15 mouse cellular contexts compared by ENCODE assay signal in genomic region chr7:98330375-98331002, GRCm38 (mm10). TPM values are rescaled to one million over a fixed set of nuclear protein-coding genes. Genes with fewer than 3 reads are reported as not detected.
DNase-seq lines count a peak whose midpoint lies in the region; ATAC-seq lines count a peak whose summit lies in the region.
"Had no signal": no experiment of that assay in that cellular context is flagged by ENCODE, and none has a peak within 500 bp of the region (broad histone marks: within the 10 kb centered on the region; RNA-seq: fewer than 3 reads in every experiment).

No protein-coding gene starts in this region.

- H3K4me2 ChIP-seq in heart, embryonic 16.5 days (ENCODE audit: low read depth, low read length), result no peak overlapping the region
- no peak overlapping the region for H3K4me2 ChIP-seq in embryonic facial prominence, embryonic 15.5 days (replicated peaks)
- peak overlapping the region; percentile 39 for H3K4me2 ChIP-seq in liver, embryonic 16.5 days (ENCODE audit: low read depth, low read length)
- no peak overlapping the region for H3K4me2 ChIP-seq in midbrain, embryonic 14.5 days (ENCODE audit: low read length)

- ATAC-seq in heart, embryonic 16.5 days (replicated peaks; ENCODE audit: extremely low read depth, insufficient read depth, low FRiP score), result 0 out of 2 replicates have a peak, but pooled peaks have one; percentile 24
- 0 out of 2 replicates have a peak, but pooled peaks have one; percentile 44 for ATAC-seq in embryonic facial prominence, embryonic 15.5 days (ENCODE audit: insufficient number of reproducible peaks, low FRiP score, low TSS enrichment, low read depth)
- peak; percentile 60 for ATAC-seq in liver, embryonic 16.5 days (ENCODE audit: low read depth)
- no peak for ATAC-seq in midbrain, embryonic 14.5 days (ENCODE audit: low FRiP score, low TSS enrichment)
- ATAC-seq: CD4-positive, CD25-positive, alpha-beta regulatory T cell, adult 4 months; forebrain, embryonic 16.5 days had no signal

- 22% methylated on average over 2 of the region's 2 CpGs for WGBS in heart, embryonic 16.5 days
- 71% methylated on average over 2 of the region's 2 CpGs for WGBS in embryonic facial prominence, embryonic 15.5 days
- WGBS in liver, embryonic 16.5 days (ENCODE audit: insufficient replicate concordance), result 77% methylated on average over 2 of the region's 2 CpGs
- WGBS in midbrain, embryonic 14.5 days, result 94% methylated on average over 2 of the region's 2 CpGs

- H3K27me3 ChIP-seq in heart, embryonic 16.5 days (ENCODE audit: control insufficient read depth, insufficient read depth, low read length), result no peaks in the 10 kb centered on the region
- H3K27me3 ChIP-seq in embryonic facial prominence, embryonic 15.5 days, result no peaks in the 10 kb centered on the region
- H3K27me3 ChIP-seq in liver, embryonic 16.5 days (ENCODE audit: control insufficient read depth, insufficient read depth, low read depth, low read length), result no peaks in the 10 kb centered on the region
- no peaks in the 10 kb centered on the region for H3K27me3 ChIP-seq in midbrain, embryonic 14.5 days (ENCODE audit: control insufficient read depth, insufficient read depth, low read length)

- peaks cover 22% of the 10 kb centered on the region for H3K4me1 ChIP-seq in heart, embryonic 16.5 days (ENCODE audit: control insufficient read depth, insufficient read depth, low read length)
- no peaks in the 10 kb centered on the region for H3K4me1 ChIP-seq in embryonic facial prominence, embryonic 15.5 days
- peaks cover 29% of the 10 kb centered on the region for H3K4me1 ChIP-seq in liver, embryonic 16.5 days (ENCODE audit: control insufficient read depth, low read depth, low read length)
- H3K4me1 ChIP-seq in midbrain, embryonic 14.5 days (ENCODE audit: control insufficient read depth, insufficient read depth, low read length), result no peaks in the 10 kb centered on the region

- H3K36me3 ChIP-seq in heart, embryonic 16.5 days (ENCODE audit: control insufficient read depth, insufficient read depth), result no peaks in the 10 kb centered on the region
- H3K36me3 ChIP-seq in embryonic facial prominence, embryonic 15.5 days, result no peaks in the 10 kb centered on the region
- no peaks in the 10 kb centered on the region for H3K36me3 ChIP-seq in liver, embryonic 16.5 days (ENCODE audit: control insufficient read depth, insufficient read depth)
- no peaks in the 10 kb centered on the region for H3K36me3 ChIP-seq in midbrain, embryonic 14.5 days (ENCODE audit: control insufficient read depth, insufficient read depth, low read length)

- DNase-seq in heart, adult 9 months (ENCODE audit: low spot score in 2 of 2), result no peak
- peak; percentile 90 for DNase-seq in 3T3-L1 (ENCODE audit: low read depth, low spot score)
- no peak for DNase-seq in layer of hippocampus, adult 11-12 months (ENCODE audit: low spot score)
- DNase-seq in embryo, embryonic 9.5 days (ENCODE audit: extremely low spot score), result no peak
- DNase-seq in midbrain, embryonic 14.5 days, result no peak
- DNase-seq: cerebellum, adult 9-11 months; gastrocnemius, postnatal 25 days; kidney, adult 18-20 months; right cerebral cortex, postnatal 14 days; thymus, postnatal 36 days had no signal

- H3K9me3 ChIP-seq in heart, embryonic 16.5 days (replicated peaks; ENCODE audit: control insufficient read depth, low read length), result no peaks in the 10 kb centered on the region
- no peaks in the 10 kb centered on the region for H3K9me3 ChIP-seq in embryonic facial prominence, embryonic 15.5 days (replicated peaks)
- H3K9me3 ChIP-seq in liver, embryonic 16.5 days (replicated peaks; ENCODE audit: control insufficient read depth, low read length), result no peaks in the 10 kb centered on the region
- H3K9me3 ChIP-seq in midbrain, embryonic 14.5 days (ENCODE audit: control insufficient read depth, low read length), result no peaks in the 10 kb centered on the region

- H3K9ac ChIP-seq in heart, embryonic 16.5 days (ENCODE audit: low read length), result no peak overlapping the region
- H3K9ac ChIP-seq in embryonic facial prominence, embryonic 15.5 days, result no peak overlapping the region
- H3K9ac ChIP-seq in liver, embryonic 16.5 days (ENCODE audit: low read depth, low read length), result peak overlapping the region; percentile 21; the same call in 1 of the 2 replicates
- H3K9ac ChIP-seq in midbrain, embryonic 14.5 days (replicated peaks; ENCODE audit: low read length), result no peak overlapping the region

- H3K27ac ChIP-seq in heart, embryonic 16.5 days (ENCODE audit: low read length), result no peak overlapping the region
- H3K27ac ChIP-seq in embryonic facial prominence, embryonic 15.5 days (replicated peaks), result no peak overlapping the region
- H3K27ac ChIP-seq in liver, embryonic 16.5 days (ENCODE audit: low read length), result peak overlapping the region; percentile 89
- H3K27ac ChIP-seq in midbrain, embryonic 14.5 days (replicated peaks; ENCODE audit: low read depth, low read length), result no peak overlapping the region

- no peak overlapping the region for H3K4me3 ChIP-seq in heart, embryonic 16.5 days (ENCODE audit: low read length)
- H3K4me3 ChIP-seq in embryonic facial prominence, embryonic 15.5 days (replicated peaks), result no peak overlapping the region
- H3K4me3 ChIP-seq in liver, embryonic 16.5 days (ENCODE audit: low read depth, low read length), result no peak overlapping the region
- H3K4me3 ChIP-seq in midbrain, embryonic 14.5 days (replicated peaks; ENCODE audit: low read depth, low read length), result no peak overlapping the region

RNA-seq across cellular contexts. Expression of gene Acer3, which starts 9.5 kb away (rescaled TPM):
- polyA plus RNA-seq in heart, embryonic 16.5 days (2015; fragmentation: Nextera tagmentation; extraction: Ambion mirVana), result 17.5 and 19.9 TPM in 2 replicates
- 43.5 and 43.9 TPM in 2 replicates for polyA plus RNA-seq in embryonic facial prominence, embryonic 15.5 days (2015; fragmentation: Nextera tagmentation; extraction: Ambion mirVana)
- 22.6 and 23.2 TPM in 2 replicates for polyA plus RNA-seq in liver, embryonic 16.5 days (2015; fragmentation: Nextera tagmentation; extraction: Ambion mirVana)
- 17.9 and 18.9 TPM in 2 replicates for polyA plus RNA-seq in midbrain, embryonic 14.5 days (2014; fragmentation: Nextera tagmentation; extraction: Ambion mirVana)

RNA-seq across cellular contexts. Expression of gene Tsku, which starts 30.6 kb away (rescaled TPM):
- 3.2 and 3.8 TPM in 2 replicates for polyA plus RNA-seq in heart, embryonic 16.5 days (2015; fragmentation: Nextera tagmentation; extraction: Ambion mirVana)
- polyA plus RNA-seq in embryonic facial prominence, embryonic 15.5 days (2015; fragmentation: Nextera tagmentation; extraction: Ambion mirVana), result 17.0 and 20.7 TPM in 2 replicates
- polyA plus RNA-seq in liver, embryonic 16.5 days (2015; fragmentation: Nextera tagmentation; extraction: Ambion mirVana), result 1.9 and 2.4 TPM in 2 replicates
- 8.2 and 10.3 TPM in 2 replicates for polyA plus RNA-seq in midbrain, embryonic 14.5 days (2014; fragmentation: Nextera tagmentation; extraction: Ambion mirVana)
- polyA plus RNA-seq: CD4-positive, CD25-positive, alpha-beta regulatory T cell, adult 4 months had no signal
